ENCODE assay signal across 22 mouse cellular contexts in the genomic region with DNA sequence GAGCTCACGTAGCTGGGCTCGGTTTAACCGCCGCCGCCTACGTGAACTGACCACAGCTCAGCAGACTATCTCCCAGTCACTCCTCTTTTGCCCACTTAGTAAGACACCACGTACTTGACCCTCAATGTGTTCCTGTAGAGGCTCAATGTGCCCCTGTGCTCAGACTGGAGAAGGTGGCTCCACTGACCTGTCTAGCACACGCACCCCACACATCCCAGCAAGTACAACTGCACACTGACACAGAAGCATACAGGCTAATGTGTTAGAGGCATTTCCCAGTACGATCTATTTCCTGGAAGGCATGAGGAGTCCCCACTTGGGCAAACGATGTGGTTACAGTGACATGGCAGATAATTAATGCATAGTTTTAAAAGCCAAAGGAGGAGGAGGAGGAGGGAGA. TPM values are rescaled to one million over a fixed set of nuclear protein-coding genes. Genes with fewer than 3 reads are reported as not detected.
DNase-seq lines count a peak whose midpoint lies in the region; ATAC-seq lines count a peak whose summit lies in the region.
"Had no signal": no experiment of that assay in that cellular context is flagged by ENCODE, and none has a peak within 500 bp of the region (broad histone marks: within the 10 kb centered on the region; RNA-seq: fewer than 3 reads in every experiment).

No protein-coding gene starts in this region.

- no peak overlapping the region for H3K4me2 ChIP-seq in kidney, embryonic 16.5 days (replicated peaks; ENCODE audit: low read depth, low read length)
- H3K4me2 ChIP-seq in midbrain, embryonic 11.5 days = no peak overlapping the region
- no peak overlapping the region for H3K4me2 ChIP-seq in midbrain, embryonic 16.5 days (ENCODE audit: low read length)
- H3K4me2 ChIP-seq: hindbrain, embryonic 15.5 days; limb, embryonic 15.5 days had no signal

- H3K27ac ChIP-seq in kidney, embryonic 16.5 days (ENCODE audit: low read length) = peak overlapping the region; percentile 80
- H3K27ac ChIP-seq in midbrain, embryonic 11.5 days (ENCODE audit: low read depth, low read length) = no peak overlapping the region
- no peak overlapping the region for H3K27ac ChIP-seq in midbrain, embryonic 16.5 days (ENCODE audit: low read length)
- H3K27ac ChIP-seq: hindbrain, embryonic 15.5 days had no signal

- H3K36me3 ChIP-seq in kidney, embryonic 16.5 days (ENCODE audit: insufficient read depth, low read length) = peaks cover 9% of the 10 kb centered on the region; the same call in 1 of the 2 replicates
- no peaks in the 10 kb centered on the region for H3K36me3 ChIP-seq in midbrain, embryonic 11.5 days (ENCODE audit: control insufficient read depth, insufficient read depth, low read length)
- H3K36me3 ChIP-seq in midbrain, embryonic 16.5 days (ENCODE audit: control insufficient read depth, insufficient read depth, low read length) = no peaks in the 10 kb centered on the region
- H3K36me3 ChIP-seq: hindbrain, embryonic 15.5 days had no signal

- no peak overlapping the region for H3K9ac ChIP-seq in kidney, embryonic 16.5 days (replicated peaks; ENCODE audit: low read length)
- no peak overlapping the region for H3K9ac ChIP-seq in midbrain, embryonic 11.5 days (ENCODE audit: low read length)
- no peak overlapping the region for H3K9ac ChIP-seq in midbrain, embryonic 16.5 days (ENCODE audit: low read depth, low read length)
- H3K9ac ChIP-seq: hindbrain, embryonic 15.5 days; limb, embryonic 15.5 days; liver, postnatal 0 days had no signal

- no peak overlapping the region for H3K4me3 ChIP-seq in kidney, embryonic 16.5 days (ENCODE audit: low read length)
- H3K4me3 ChIP-seq in midbrain, embryonic 11.5 days (ENCODE audit: low read depth, low read length) = no peak overlapping the region
- no peak overlapping the region for H3K4me3 ChIP-seq in midbrain, embryonic 16.5 days (ENCODE audit: low read depth, low read length)
- H3K4me3 ChIP-seq: erythroblast, embryonic 14.5 days; hindbrain, embryonic 15.5 days; limb, embryonic 15.5 days had no signal

- H3K4me1 ChIP-seq in kidney, embryonic 16.5 days (ENCODE audit: insufficient read depth, low read length) = 0 out of 2 replicates have a peak, but pooled peaks cover 7% of the 10 kb centered on the region
- no peaks in the 10 kb centered on the region for H3K4me1 ChIP-seq in midbrain, embryonic 11.5 days (ENCODE audit: control insufficient read depth, insufficient read depth, low read length)
- H3K4me1 ChIP-seq in midbrain, embryonic 16.5 days (ENCODE audit: control insufficient read depth, insufficient read depth, low read length) = no peaks in the 10 kb centered on the region
- H3K4me1 ChIP-seq: hindbrain, embryonic 15.5 days had no signal

- WGBS in kidney, embryonic 16.5 days = 77% methylated on average over 10 of the region's 10 CpGs
- WGBS in midbrain, embryonic 11.5 days = 87% methylated on average over 10 of the region's 10 CpGs
- WGBS in midbrain, embryonic 16.5 days = 85% methylated on average over 10 of the region's 10 CpGs

- no peaks in the 10 kb centered on the region for H3K27me3 ChIP-seq in kidney, embryonic 16.5 days (ENCODE audit: insufficient read depth, low read length)
- no peaks in the 10 kb centered on the region for H3K27me3 ChIP-seq in midbrain, embryonic 11.5 days (ENCODE audit: control insufficient read depth, insufficient read depth, low read length)
- no peaks in the 10 kb centered on the region for H3K27me3 ChIP-seq in midbrain, embryonic 16.5 days (ENCODE audit: control insufficient read depth, insufficient read depth, low read depth, low read length)
- H3K27me3 ChIP-seq: hindbrain, embryonic 15.5 days; limb, embryonic 15.5 days had no signal

- H3K9me3 ChIP-seq in kidney, embryonic 16.5 days (ENCODE audit: low read length) = no peaks in the 10 kb centered on the region
- no peaks in the 10 kb centered on the region for H3K9me3 ChIP-seq in midbrain, embryonic 11.5 days (ENCODE audit: control insufficient read depth, low read length)
- no peaks in the 10 kb centered on the region for H3K9me3 ChIP-seq in midbrain, embryonic 16.5 days (replicated peaks; ENCODE audit: control insufficient read depth, low read length, poor library complexity, severe bottlenecking)
- H3K9me3 ChIP-seq: hindbrain, embryonic 15.5 days; limb, embryonic 15.5 days had no signal

- peak; percentile 31; the same call in 1 of the 2 replicates for ATAC-seq in kidney, embryonic 16.5 days (ENCODE audit: low FRiP score, low TSS enrichment)
- ATAC-seq in midbrain, embryonic 11.5 days (ENCODE audit: low FRiP score) = no peak
- ATAC-seq in midbrain, embryonic 16.5 days = no peak
- ATAC-seq in megakaryocyte progenitor cell, adult 5-6 weeks (replicated peaks; ENCODE audit: poor library complexity) = 0 out of 2 replicates have a peak, but pooled peaks have one; percentile 23
- ATAC-seq: forebrain, embryonic 16.5 days; liver, postnatal 0 days had no signal

- DNase-seq in kidney, postnatal 10 days = no peak
- DNase-seq in midbrain, embryonic 11.5 days (ENCODE audit: low spot score, missing footprints) = peak; percentile 77
- DNase-seq in cerebellum, adult 9-11 months = no peak
- DNase-seq in right cerebral cortex, postnatal 36 days (ENCODE audit: low spot score in 2 of 2) = no peak
- DNase-seq: cerebellum, postnatal 36 days; heart, adult 18-20 months; layer of hippocampus, adult 9-11 months; liver, postnatal 0 days; midbrain, embryonic 14.5 days; thymus, postnatal 36 days had no signal

RNA-seq across cellular contexts. Expression of gene Gm10974, which starts 10.9 kb away (rescaled TPM):
- not detected in 2 replicates for polyA plus RNA-seq in kidney, embryonic 16.5 days (2015; fragmentation: Nextera tagmentation; extraction: Ambion mirVana)
- not detected in 2 replicates for polyA plus RNA-seq in midbrain, embryonic 11.5 days (2014; fragmentation: Nextera tagmentation; extraction: Ambion mirVana)
- not detected in 2 replicates for polyA plus RNA-seq in midbrain, embryonic 16.5 days (2015; fragmentation: Nextera tagmentation; extraction: Ambion mirVana)
- total RNA-seq in megakaryocyte progenitor cell, adult 5-6 weeks (2015) = not detected in 2 replicates
- total RNA-seq in megakaryocyte progenitor cell, adult 5-6 weeks (2017) = not detected in 2 replicates
- total RNA-seq: ES-E14; gastrocnemius, adult 18-20 months; heart, adult 18-20 months had no signal
- polyA plus RNA-seq: erythroblast, embryonic 14.5 days; forebrain, embryonic 16.5 days; heart, embryonic 16.5 days; hindbrain, embryonic 15.5 days; limb, embryonic 15.5 days; liver, postnatal 0 days; midbrain, embryonic 14.5 days; neural tube, embryonic 11.5 days; small intestine, adult 2 months had no signal

RNA-seq across cellular contexts. Expression of gene Lrrk1, which starts 11.6 kb away (rescaled TPM):
- 16.7 and 18.1 TPM in 2 replicates for polyA plus RNA-seq in kidney, embryonic 16.5 days (2015; fragmentation: Nextera tagmentation; extraction: Ambion mirVana)
- 2.5 and 2.9 TPM in 2 replicates for polyA plus RNA-seq in midbrain, embryonic 11.5 days (2014; fragmentation: Nextera tagmentation; extraction: Ambion mirVana)
- 2.8 and 3.4 TPM in 2 replicates for polyA plus RNA-seq in midbrain, embryonic 16.5 days (2015; fragmentation: Nextera tagmentation; extraction: Ambion mirVana)
- total RNA-seq in megakaryocyte progenitor cell, adult 5-6 weeks (2015) = 18.4 and 23.7 TPM in 2 replicates
- 13.4 and 20.3 TPM in 2 replicates for total RNA-seq in megakaryocyte progenitor cell, adult 5-6 weeks (2017)

RNA-seq across cellular contexts. Expression of gene Aldh1a3, which starts 50.8 kb away (rescaled TPM):
- polyA plus RNA-seq in kidney, embryonic 16.5 days (2015; fragmentation: Nextera tagmentation; extraction: Ambion mirVana) = 43.4 and 48.6 TPM in 2 replicates
- 0.41 and 0.72 TPM in 2 replicates for polyA plus RNA-seq in midbrain, embryonic 11.5 days (2014; fragmentation: Nextera tagmentation; extraction: Ambion mirVana)
- polyA plus RNA-seq in midbrain, embryonic 16.5 days (2015; fragmentation: Nextera tagmentation; extraction: Ambion mirVana) = 0.99 and 1.4 TPM in 2 replicates
- not detected in 2 replicates for total RNA-seq in megakaryocyte progenitor cell, adult 5-6 weeks (2015)
- 0.04 TPM in 1 of 2 replicates, not detected in the other for total RNA-seq in megakaryocyte progenitor cell, adult 5-6 weeks (2017)
- polyA plus RNA-seq: erythroblast, embryonic 14.5 days had no signal

Comparison
In these comparisons a context has a peak if more than half of its experiments do, and no peak if none do; other contexts are left out.
1. ATAC-seq: peak in kidney, embryonic 16.5 days (single experiment) and megakaryocyte progenitor cell, adult 5-6 weeks (single experiment); none in midbrain, embryonic 11.5 days (single experiment) and midbrain, embryonic 16.5 days (single experiment).
2. RNA of gene Aldh1a3, which starts 50.8 kb away (polyA plus RNA-seq): 43.4 to 48.6 TPM in kidney, embryonic 16.5 days; 0.99 to 1.4 TPM in midbrain, embryonic 16.5 days and 0.41 to 0.72 TPM in midbrain, embryonic 11.5 days; every median in the first group is over 10 times any median in the second.